Mouse (Mus musculus) intestine, embryonic 14.5 days (tissue): ENCODE results near the gene Pdss2. TPM values are rescaled to one million over a fixed set of nuclear protein-coding genes. Genes with fewer than 3 reads are reported as not detected.
A peak's percentile ranks its signal among the peaks of the same experiment; 100 is the strongest.

Experiments used
- ATAC-seq: fragments of 200-750 bp; cut with Nextera tagmentation; replicated peaks from 2 replicates; pipeline ENCODE4 v1.8.0; 2017; ENCODE audit warnings: low read depth, moderate number of reproducible peaks, moderate TSS enrichment, moderate library complexity; ENCODE audit not compliant: low FRiP score, low TSS enrichment
- DNase-seq: peaks from one replicate; pipeline ENCODE4 v3.0.0-alpha.2; 2018; ENCODE audit warnings: low spot score
- H3K27ac ChIP-seq: fragments of 300-500 bp; sonication (generic); 2 replicates; pipeline ENCODE4 v1.5.1; 2014; ENCODE audit warnings: low read depth, mild to moderate bottlenecking, control low read depth
- H3K27me3 ChIP-seq: fragments of 300-500 bp; sonication (generic); replicated peaks from 2 replicates; pipeline ENCODE4 v1.6.1; 2014; ENCODE audit warnings: low read length, control low read depth; ENCODE audit not compliant: control insufficient read depth, insufficient read depth
- H3K36me3 ChIP-seq: fragments of 300-500 bp; sonication (generic); 2 replicates; pipeline ENCODE4 v1.6.1; 2014; ENCODE audit warnings: low read length, control low read depth; ENCODE audit not compliant: control insufficient read depth, insufficient read depth
- H3K4me1 ChIP-seq: fragments of 300-500 bp; sonication (generic); replicated peaks from 2 replicates; pipeline ENCODE4 v1.6.1; 2014; ENCODE audit warnings: low read length, control low read depth, mixed read lengths; ENCODE audit not compliant: control insufficient read depth, insufficient read depth
- H3K4me2 ChIP-seq: fragments of 300-500 bp; sonication (generic); 2 replicates; pipeline ENCODE4 v1.6.1; 2014; ENCODE audit warnings: low read length
- H3K4me3 ChIP-seq: fragments of 300-500 bp; sonication (generic); 2 replicates; pipeline ENCODE4 v1.5.1; 2014; ENCODE audit warnings: low read depth, low read length, control low read depth, mixed read lengths
- H3K9ac ChIP-seq: fragments of 300-500 bp; sonication (generic); 2 replicates; pipeline ENCODE4 v1.6.1; 2014; ENCODE audit warnings: mild to moderate bottlenecking, low read length
- H3K9me3 ChIP-seq: fragments of 300-500 bp; sonication (generic); 2 replicates; pipeline ENCODE4 v1.6.1; 2016; ENCODE audit warnings: low read length, control low read depth; ENCODE audit not compliant: control insufficient read depth
- WGBS: fragments of 180-500 bp; shearing (Covaris S2); extraction: QIAGEN DNeasy Blood & Tissue Kit; methylation state at CpG from one replicate; pipeline ENCODE4 v1.1.7; 2014; 5-methylcytosine and 5-hydroxymethylcytosine counted together
- polyA plus RNA-seq: library from polyadenylated mRNA; unstranded; fragments of >200 nt; fragmentation: Nextera tagmentation; extraction: Ambion mirVana; gene quantifications from 2 replicates; pipeline ENCODE4 v1.2.1, GENCODE M21; 2014

The Pdss2 gene
- polyA plus RNA-seq, 1 experiment from 2014 or later, result 12.2 TPM

GRCm38 (mm10) chr10:43279637-43280288, 58.5 kb downstream of the Pdss2 start:
- Histone ChIP-seq H3K4me1 (peaks cover 15% of the 10 kb centered on the region), H3K9me3 (no peaks in the 10 kb centered on the region), H3K4me2 (no peak overlapping the region), H3K4me3 (no peak overlapping the region), H3K27me3 (no peaks in the 10 kb centered on the region), H3K27ac (no peak overlapping the region), H3K36me3 (no peaks in the 10 kb centered on the region), H3K9ac (no peak overlapping the region)
- ATAC-seq (no peak), DNase-seq (no peak)
- 80% methylated on average over 5 of the region's 5 CpGs for WGBS

DNA sequence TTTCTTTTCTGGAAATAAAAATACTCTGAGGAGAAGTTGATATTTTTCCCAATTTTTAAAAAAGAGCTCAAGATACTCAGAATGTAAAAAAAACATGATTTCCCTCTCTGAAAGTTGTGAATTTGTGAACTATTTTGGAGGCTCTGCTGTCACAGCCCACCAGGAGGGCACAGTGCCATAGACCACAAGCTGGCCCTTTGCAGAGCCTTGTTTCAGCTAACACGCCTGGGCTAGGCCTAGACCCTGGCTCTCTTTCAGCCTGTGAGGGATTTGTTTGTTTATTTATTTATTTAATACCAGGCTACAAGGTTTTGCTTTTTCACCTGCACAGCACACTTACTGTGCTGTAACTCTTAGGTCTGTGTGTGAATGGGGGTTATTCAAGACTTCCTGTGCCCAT, 64.3 kb downstream of the Pdss2 start:
- 82% methylated on average over 1 of the region's 1 CpGs for WGBS
- Histone ChIP-seq H3K4me3 (no peak overlapping the region), H3K4me1 (no peaks in the 10 kb centered on the region), H3K36me3 (no peaks in the 10 kb centered on the region), H3K9me3 (no peaks in the 10 kb centered on the region), H3K4me2 (no peak overlapping the region), H3K9ac (no peak overlapping the region), H3K27me3 (no peaks in the 10 kb centered on the region), H3K27ac (no peak overlapping the region)
- no peak for ATAC-seq
- DNase-seq, result no peak

- Histone ChIP-seq H3K27ac (no peak overlapping the region), H3K4me2 (no peak overlapping the region), H3K4me3 (no peak overlapping the region), H3K9me3 (no peaks in the 10 kb centered on the region), H3K4me1 (no peaks in the 10 kb centered on the region), H3K27me3 (no peaks in the 10 kb centered on the region), H3K36me3 (no peaks in the 10 kb centered on the region), H3K9ac (no peak overlapping the region)
- DNase-seq (no peak), ATAC-seq (no peak)
- 76% methylated on average over 2 of the region's 2 CpGs for WGBS
These were observed 69.4 kb downstream of the Pdss2 start for GRCm38 (mm10) chr10:43290638-43291230.

DNA sequence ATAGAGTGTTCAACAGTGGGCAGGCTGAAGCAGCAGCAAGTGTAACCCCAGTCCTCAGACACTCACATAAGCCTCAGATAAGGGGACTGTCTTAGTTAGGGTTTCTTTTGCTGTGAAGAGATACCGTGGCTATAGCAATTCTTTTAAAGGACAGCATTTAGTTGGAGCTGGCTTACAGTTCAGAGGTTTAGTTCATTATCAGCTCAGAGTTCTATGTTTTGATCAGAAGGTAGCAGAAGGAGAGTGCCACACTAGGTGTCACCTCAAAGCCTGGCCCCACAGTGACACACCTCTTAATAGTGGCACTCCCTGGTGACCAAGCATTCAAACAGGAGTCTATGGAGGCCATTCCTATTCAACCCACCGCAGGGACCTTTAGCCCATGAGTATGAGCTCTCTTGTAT, 70.0 kb downstream of the Pdss2 start:
- 89% methylated on average over 2 of the region's 2 CpGs for WGBS
- no peak for ATAC-seq
- H3K4me2 ChIP-seq, result no peak overlapping the region
- H3K9me3 ChIP-seq, result no peaks in the 10 kb centered on the region
- H3K4me1 ChIP-seq, result no peaks in the 10 kb centered on the region
- H3K4me3 ChIP-seq, result no peak overlapping the region
- no peaks in the 10 kb centered on the region for H3K27me3 ChIP-seq
- no peak overlapping the region for H3K9ac ChIP-seq
- DNase-seq, result no peak
- no peak overlapping the region for H3K27ac ChIP-seq
- H3K36me3 ChIP-seq, result no peaks in the 10 kb centered on the region

- no peak overlapping the region for H3K9ac ChIP-seq
- H3K9me3 ChIP-seq, result no peaks in the 10 kb centered on the region
- ATAC-seq (no peak), DNase-seq (no peak)
- WGBS, result 73% methylated on average over 4 of the region's 4 CpGs
- no peak overlapping the region for H3K27ac ChIP-seq
- H3K4me3 ChIP-seq, result no peak overlapping the region
- no peaks in the 10 kb centered on the region for H3K4me1 ChIP-seq
- H3K4me2 ChIP-seq, result no peak overlapping the region
- no peaks in the 10 kb centered on the region for H3K27me3 ChIP-seq
- no peaks in the 10 kb centered on the region for H3K36me3 ChIP-seq
These were observed 71.2 kb downstream of the Pdss2 start for GRCm38 (mm10) chr10:43292454-43292853.

DNA sequence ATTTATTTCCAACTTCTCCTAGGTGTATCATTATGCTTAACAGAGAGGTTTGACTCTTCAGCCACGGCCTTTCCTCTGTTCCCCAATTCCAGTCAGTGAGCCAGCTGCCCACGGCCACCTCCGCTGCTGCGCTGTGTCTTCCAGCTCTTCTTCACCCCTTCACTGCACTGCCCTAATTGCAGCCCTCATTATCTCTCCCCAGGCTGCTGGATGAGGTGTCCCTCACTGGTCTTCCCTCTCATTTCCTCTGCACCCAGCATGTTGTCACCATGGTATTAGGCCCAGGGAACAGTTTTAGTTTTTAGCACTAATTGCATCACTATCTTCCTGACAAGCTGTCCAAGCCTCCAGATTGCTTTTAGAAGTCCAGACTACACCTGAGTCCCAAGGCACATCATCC, 73.0 kb downstream of the Pdss2 start:
- Histone ChIP-seq H3K27me3 (no peaks in the 10 kb centered on the region), H3K4me2 (no peak overlapping the region), H3K27ac (no peak overlapping the region), H3K36me3 (no peaks in the 10 kb centered on the region), H3K4me3 (no peak overlapping the region), H3K4me1 (no peaks in the 10 kb centered on the region), H3K9me3 (no peaks in the 10 kb centered on the region), H3K9ac (no peak overlapping the region)
- WGBS, result 84% methylated on average over 4 of the region's 4 CpGs
- no peak for ATAC-seq
- DNase-seq, result no peak

DNA sequence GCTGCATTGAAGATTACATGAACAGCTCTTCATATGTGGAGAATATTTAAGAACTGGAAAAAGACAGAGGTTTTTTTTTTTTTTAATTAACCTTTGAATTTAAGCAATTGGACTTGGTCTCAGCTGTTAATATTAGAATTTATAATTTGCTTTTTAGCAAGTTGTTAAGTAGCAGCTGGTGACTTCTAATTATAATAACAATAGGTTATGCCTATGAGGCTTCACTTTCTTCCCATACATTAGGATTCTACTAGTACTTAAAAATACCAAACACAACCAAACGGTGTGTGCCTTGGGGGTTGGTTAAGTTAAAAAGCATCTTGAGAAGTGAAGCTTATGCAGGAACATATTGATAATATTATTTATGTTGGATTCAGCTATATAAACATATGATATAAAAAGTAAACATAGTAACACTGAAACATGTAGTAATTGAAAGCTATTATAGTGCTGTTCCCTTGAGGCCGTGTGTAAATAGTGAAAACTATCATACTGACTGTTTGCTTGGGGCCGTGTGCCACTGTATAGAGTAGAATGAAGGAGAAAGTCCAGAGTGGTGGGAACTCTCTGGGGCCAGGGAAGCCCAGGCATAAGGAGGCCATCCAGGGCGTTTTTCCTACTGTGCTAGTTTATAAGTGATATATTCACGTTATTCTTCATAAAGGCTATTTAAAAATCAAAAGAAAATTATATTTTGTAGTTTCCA, 87.0 kb downstream of the Pdss2 start:
- DNase-seq (peak; percentile 15), ATAC-seq (no peak)
- Histone ChIP-seq H3K4me3 (no peak overlapping the region), H3K9ac (no peak overlapping the region), H3K27ac (no peak overlapping the region), H3K36me3 (no peaks in the 10 kb centered on the region), H3K4me2 (no peak overlapping the region), H3K4me1 (no peaks in the 10 kb centered on the region), H3K9me3 (no peaks in the 10 kb centered on the region), H3K27me3 (no peaks in the 10 kb centered on the region)
- WGBS, result 67% methylated on average over 5 of the region's 5 CpGs

- no peak for ATAC-seq
- 70% methylated on average over 10 of the region's 10 CpGs for WGBS
- no peak overlapping the region for H3K4me3 ChIP-seq
- H3K9ac ChIP-seq, result no peak overlapping the region
- DNase-seq, result peak; percentile 49
- H3K27ac ChIP-seq, result no peak overlapping the region
- H3K4me2 ChIP-seq, result no peak overlapping the region
- no peaks in the 10 kb centered on the region for H3K27me3 ChIP-seq
- no peaks in the 10 kb centered on the region for H3K4me1 ChIP-seq
- H3K9me3 ChIP-seq, result no peaks in the 10 kb centered on the region
- H3K36me3 ChIP-seq, result no peaks in the 10 kb centered on the region
These were observed 89.6 kb downstream of the Pdss2 start for GRCm38 (mm10) chr10:43310781-43311392.
